Mouse (Mus musculus): ENCODE results near the gene Hspa4.
"Not testable (repeated sequence)": the region's sequence is repeated elsewhere in the genome, so short reads cannot be mapped to it uniquely, and the experiment has no call there.

The Hspa4 gene

DNA sequence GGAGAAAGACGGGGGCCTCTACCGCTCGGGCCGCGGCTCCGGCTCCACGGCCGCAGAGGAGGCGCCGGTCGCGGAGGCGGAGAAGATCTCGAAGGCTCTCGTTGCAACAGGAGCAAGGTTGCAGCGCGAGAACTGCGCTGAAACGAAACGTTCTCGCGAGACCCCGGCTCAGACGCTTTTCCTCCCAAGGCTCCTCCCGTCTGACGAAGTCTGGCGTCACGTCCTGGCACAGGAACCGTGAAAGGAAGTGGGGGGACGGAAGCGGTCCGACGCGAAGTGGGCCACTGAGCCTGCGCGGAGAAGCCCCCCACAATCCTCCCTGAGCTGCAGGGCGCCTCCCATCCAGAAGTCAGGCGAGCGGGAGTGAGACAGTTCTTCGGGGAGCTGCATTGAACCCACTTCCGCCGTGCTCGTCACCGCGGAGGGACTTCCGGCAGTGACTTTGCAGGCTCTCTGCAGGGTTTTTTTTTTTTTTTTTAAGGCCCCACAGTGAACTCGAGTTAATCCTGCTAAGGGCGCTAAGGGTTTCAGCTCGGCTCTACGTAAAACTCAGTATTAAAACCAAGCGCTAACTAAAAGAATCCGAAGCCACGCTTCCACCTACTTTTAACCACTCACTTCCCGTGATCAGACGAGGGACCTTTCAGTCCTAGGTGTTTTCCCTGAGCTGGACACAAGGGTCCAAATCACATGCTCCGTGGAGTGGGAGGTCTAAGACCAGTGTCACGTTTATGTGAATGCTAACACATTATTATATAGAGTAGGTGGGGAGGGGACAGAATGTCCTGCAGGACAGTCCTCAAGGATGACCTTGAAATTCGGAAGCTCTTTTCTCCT, at the start of gene Hspa4:
TSS of gene Hspa4 (minus strand) at position 128 of the 837 bp plus-strand sequence.
- DNase-seq: peak; percentile 100

DNA sequence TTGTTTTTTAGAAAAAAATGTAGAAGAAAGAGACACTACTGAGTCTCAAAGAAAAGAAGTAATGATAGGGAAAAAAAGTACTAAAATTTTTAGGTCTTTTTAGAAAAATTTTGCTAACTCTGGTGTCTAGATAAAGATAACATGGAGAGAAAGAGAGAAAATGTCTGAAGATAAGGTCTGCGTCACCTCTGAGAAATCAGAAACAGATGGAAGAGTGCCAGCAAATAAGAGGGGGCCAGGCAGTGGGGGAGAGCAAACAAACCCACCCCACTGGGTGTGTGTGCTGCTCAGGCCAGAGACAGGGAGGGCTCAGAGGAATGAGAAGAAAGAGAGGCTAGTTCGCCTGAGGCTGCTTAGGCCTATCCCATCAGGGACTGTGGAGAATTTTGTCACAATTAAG, 45.5 kb upstream of the Hspa4 start:
- DNase-seq: no peak

DNA sequence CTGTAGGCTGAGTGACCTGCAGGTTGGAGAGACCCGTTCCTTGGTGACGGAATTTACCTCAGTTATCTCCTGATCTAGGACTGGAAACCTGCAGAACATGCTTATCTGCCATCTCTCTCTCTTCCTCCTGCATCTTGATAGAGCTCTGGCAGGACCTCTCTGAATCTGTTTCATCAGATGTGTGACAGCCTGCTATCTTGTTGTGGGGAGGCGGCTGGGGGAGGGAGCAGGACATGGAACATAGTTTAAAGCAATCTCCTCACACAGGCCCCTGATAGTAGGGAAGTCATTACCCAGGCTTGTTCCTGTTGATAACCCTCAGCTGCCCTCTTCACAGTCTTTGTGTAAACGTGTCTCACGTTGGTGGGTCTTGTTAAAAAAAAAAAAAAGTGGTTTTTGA, 45.1 kb upstream of the Hspa4 start:
- no peak for DNase-seq

DNA sequence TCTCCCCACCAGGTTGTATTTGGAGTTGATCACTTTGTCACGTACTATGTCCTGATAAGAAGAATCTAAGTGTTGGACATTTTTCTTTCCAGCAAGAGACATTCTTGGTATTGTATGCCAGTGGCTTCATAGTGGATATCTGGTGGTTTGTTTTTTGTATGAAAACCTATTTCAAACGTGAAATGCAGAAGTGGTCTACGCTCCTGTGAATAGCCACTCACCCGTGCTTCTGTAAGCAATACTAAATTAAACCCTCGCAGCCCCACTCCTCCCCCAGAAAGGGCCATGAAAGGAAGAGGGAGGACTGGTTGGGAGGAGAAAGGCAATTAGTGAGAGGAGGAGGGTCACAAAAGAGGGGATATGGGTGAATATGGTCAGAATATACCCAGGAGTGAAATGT, 42.5 kb upstream of the Hspa4 start:
- DNase-seq: no peak

DNA sequence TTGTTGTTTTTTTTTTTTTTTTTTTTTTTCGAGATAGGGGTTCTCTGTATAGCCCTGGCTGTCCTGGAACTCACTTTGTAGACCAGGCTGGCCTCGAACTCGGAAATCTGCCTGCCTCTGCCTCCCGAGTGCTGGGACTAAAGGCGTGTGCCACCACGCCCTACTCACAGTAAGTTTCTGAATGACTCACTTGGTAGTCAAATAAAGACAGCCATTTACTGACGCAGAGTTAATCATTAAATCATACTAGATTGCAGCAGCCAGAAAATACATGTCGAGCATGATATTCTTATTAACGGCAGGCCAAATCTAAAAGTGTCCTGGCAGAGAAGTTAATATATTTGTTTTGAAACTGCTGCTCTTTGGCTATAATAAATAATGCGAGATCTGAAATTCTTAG, 40.8 kb upstream of the Hspa4 start:
- not testable (repeated sequence) for DNase-seq

DNA sequence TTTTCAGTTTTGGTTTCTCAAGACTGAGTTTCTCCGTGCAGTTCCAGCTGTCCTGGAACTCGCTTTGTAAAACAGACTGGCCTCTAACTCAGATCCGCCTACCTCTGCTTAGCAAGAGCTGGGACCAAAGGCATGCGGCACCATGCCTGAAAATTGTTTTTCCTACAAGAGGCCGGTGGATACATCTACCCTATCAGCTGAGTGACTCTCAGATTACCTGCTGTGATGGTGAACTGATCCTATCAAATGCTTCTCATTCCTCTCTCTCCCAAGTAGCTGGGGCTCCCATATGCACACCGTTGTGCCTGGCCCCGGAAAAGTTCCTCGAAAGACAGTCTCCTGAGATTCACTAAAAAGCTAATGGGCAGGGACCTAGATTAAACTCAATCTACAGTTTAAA, 37.4 kb upstream of the Hspa4 start:
- DNase-seq: no peak

DNA sequence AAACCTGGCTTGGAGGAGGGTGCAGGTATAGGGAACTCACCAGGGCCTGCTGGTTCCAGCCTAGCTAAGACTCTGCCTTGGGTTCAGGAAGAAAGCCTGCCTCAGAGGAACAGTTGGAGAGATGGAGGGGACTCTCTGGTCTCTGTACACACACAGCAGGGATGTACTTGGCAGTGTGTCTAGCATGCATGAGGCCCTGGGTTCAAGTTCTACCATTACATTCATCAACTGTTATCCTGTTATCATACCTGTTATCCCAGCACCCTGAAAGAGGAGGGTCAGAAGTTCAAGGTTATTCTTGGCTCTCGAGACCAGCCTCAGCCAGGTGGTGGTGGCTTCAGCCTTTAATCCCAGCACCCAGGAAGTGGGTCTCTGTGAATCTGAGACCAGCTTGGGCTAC, 36.7 kb upstream of the Hspa4 start:
- no peak for DNase-seq

DNA sequence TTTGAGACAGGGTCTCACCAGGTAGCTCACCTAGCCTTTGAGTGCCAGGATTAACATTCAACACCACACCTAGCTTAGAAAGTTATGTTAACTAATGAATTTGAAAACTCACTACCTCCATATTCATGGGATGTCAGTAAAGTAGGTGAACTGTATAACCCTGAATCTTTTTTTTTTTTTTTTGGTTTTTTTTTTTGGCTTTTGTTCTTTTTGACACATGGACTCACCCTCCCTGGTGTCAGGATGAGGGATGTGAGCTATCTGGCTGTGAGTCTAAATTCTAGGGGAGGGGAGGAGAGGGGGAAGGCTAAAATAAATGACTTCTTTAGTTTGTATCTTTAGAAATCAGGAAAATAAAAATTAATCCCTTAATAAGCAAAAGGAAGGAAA, 35.9 kb upstream of the Hspa4 start:
- no peak for DNase-seq

DNA sequence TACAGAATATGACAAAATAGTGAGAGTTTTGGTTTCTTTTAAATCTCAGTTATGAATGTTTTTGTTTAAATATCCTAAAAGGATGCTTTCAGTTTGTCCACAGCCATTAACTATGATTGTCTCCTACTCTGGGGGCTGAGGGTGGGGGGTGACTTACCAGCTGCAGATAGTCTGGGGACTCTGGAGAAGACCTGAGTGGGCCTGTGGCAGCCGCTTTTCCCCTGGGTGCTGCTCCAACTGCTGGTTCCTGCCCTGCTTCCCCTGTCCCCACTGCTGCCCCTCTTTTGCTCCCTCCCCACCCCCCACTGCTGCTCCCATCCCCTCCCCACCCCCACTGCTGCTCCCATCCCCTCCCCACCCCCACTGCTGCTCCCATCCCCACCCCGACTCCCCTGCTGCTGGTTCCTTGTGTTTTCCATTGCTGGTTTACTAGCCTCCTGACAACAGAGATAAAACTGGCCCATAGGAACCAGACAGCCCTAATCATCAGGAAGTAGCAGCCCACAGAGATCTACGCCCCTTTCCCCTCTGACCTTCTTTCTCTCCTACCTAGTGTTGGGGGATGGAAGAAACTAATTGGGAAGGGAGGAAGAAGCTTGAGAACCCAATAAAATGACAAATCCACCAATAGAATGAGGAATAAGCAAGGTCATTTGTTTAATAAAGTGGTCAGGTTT, 35.4 kb upstream of the Hspa4 start:
- DNase-seq: no peak

DNA sequence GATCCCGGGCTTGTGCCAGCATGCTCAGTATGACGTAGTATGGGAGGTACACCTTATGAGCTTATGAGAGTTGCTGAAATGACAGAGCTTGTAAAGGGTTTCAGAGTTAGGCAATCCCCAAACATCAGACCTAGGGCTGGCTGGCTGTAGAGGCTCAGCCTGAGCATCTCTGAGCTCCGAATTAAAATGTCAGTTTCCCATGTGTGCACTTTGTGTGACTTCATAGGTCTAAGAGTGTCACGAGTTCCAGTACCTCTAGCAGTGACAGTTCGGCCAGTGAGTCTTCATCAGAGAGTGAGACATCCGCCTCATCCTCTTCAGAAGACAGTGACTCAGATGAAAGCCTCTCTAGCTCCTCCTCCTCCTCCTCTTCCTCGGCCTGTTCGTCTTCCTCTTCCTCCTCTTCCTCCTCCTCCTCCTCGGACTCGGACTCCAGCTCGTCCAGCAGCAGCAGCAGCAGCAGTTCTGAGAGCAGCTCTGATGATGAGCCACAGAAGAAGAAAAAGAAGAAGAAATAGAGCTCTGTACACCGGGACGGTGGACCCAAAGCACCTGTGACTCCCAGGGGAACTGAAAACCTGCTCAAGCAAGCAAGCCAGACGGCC, 31.9 kb upstream of the Hspa4 start:
- DNase-seq: no peak

DNA sequence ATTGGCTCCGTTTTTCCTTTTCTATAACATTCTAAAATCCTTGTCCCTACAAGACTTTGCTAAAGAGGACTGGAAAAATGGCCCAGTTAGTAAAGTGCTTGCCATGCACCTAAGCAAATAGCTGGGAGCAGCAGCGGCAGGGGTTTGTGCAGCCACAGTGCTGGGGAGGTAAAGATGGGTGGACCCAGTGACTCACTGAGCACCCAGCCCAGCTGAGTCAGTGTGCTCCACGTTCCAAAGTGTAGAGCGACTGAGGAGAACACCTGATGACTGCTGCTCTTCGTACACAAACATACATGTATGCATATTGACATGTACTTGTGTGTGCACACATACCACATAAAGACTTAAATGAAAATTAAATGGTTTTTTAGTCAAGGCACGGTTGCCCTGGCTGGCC, 30.9 kb upstream of the Hspa4 start:
- DNase-seq: no peak

DNA sequence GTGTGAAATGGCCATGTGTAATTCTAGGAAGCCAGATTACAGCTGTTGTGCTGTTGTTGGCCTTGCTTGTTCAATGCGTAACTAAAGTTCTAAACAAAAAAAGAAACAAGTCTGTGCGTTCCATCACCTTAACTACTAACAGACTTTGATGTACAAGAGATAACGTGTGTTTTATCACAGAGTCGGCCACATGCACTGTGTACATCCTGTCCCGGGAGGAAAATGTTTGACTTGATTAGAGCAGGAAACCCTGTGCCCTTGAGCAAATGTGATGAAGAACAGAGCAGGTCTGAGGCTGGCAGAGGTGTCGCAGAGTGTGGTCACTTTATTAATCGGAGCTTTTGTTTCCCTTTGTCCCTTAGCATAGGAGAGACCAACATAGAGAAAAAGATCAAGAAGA, 30.1 kb upstream of the Hspa4 start:
- DNase-seq: no peak

DNA sequence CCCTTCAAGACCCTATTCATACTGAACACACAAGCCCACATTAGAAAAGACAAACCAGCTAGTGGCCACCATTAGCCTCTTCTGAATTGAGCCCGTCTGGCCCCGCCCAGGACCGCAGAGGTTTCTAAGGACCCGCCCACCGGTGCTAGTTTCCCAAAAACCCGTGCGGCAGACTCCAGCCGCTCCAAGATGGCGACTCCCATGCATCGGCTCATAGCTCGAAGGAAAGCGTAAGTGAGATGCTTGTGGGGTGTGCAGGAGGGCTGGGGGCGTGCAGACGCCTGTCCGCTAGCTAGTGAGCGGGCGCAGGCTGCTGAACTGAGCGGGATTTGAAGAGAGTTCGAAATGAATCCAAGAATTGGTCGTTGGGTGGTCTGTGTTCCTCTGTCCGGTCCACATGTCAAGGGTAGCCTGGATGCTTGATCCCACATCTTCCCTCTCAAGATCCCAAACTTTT, 24.3 kb upstream of the Hspa4 start, which contains the start of gene Zcchc10:
TSS of gene Zcchc10 (plus strand) at position 168 of the 457 bp plus-strand sequence.
- DNase-seq: peak; percentile 89

DNA sequence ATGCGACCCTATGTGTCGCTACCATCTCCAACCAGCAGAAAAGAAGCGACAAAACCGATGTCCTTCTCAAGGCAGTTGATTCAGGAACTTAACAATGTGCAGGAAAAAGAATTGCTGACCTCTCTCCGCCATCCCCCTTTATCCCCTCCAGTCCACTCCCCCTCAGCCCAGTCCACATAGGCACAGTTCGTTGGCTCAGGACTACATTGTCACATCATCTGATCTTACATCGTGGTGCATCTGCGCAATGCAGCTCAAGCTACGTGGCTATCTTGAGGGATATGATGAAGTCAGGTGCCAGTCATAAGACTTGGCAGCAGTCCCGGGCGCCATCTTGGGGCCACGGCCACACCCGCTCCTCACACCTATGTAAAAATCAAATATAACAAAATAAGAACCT, 19.6 kb upstream of the Hspa4 start:
- DNase-seq: not testable (repeated sequence)

DNA sequence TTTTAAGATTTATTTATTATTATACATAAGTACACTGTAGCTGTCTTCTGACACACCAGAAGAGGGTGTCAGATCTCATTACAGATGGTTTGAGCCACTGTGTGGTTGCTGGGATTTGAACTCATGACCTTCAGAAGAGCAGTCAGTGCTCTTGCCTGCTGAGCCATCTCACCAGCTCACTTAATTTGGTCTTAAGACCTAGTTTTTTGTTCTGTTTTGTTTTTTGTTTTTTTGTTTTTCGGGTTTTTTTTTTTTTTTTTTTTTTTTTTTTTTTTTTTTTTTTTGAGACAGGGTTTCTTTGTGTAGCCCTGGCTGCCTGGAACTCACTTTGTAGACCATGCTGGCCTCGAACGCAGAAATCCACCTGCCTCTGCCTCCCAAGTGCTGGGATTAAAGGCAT, 18.3 kb upstream of the Hspa4 start:
- DNase-seq: not testable (repeated sequence)

DNA sequence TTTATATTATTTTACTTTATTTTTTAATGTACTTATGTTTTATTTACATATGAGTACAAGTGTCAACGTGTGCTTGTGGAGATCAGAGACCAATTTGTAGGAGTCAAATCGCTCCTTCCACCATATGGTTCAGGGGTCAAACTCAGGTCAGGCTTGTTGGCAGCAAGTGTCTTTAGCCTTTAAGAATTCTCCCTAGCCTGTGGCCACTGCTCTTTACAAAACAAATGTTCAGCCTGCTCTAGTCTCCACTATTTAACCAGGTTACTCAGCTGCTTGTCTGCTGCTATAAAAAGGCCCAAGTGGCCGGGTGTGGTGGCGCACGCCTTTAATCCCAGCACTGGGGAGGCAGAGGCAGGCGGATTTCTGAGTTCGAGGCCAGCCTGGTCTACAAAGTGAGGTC, 17.8 kb upstream of the Hspa4 start:
- DNase-seq: no peak

DNA sequence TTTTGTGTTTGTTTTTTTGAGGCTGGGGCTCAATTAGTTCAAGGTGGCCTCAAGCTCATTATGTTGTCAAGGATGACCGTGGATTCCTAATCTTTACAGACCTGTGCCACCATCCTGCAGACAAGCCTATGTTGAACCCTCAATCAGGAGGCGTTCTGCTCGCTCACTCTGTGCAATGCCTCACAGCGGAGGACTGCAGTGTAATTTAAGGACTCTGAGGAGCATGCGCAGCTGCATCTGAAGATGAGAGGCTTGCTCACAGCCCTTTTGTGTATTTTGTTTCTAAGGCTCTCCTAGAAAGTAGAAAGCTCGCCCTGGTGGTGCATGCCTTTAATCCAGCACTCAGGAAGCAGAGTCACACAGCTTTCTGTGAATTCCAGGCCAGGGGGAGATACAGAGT, 16.7 kb upstream of the Hspa4 start:
- DNase-seq: peak; percentile 25

DNA sequence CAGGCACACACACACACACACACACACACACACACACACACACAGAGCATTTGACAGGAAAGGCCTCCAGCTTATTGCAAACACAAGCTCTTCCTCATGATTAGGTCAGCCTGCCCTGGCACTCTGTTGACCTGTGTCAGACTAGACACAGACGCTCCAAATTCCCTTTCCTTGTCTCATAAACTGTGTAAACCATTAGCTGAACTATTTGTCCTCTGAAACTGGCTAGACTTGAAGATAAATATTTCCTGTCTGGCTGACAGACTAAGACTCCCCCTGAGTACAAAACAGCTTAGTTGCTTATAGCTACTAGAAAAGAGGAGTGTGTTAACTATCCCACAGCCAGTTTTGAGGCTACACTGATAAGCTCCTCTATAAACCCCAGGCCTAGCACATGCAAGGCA, 14.5 kb upstream of the Hspa4 start:
- peak; percentile 64 for DNase-seq

DNA sequence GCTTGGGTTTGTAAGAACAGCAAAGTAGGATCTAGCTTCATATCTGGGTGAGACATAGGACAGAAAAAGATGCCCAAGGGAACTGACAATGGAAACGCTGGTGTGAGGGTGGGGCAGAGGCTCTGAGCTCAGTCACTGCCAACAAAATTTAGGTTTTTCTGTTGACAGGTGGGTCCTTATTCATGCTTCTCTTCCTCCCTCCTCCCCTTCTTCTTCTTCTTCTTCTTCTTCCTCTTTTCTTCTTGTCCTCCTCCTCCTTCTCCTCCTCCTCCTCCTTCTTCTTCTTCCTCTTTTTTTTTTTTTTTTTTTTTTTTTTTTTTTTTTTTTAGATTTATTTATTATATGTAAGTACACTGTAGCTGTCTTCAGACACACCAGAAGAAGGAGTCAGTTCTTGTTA, 12.6 kb upstream of the Hspa4 start:
- DNase-seq: not testable (repeated sequence)

DNA sequence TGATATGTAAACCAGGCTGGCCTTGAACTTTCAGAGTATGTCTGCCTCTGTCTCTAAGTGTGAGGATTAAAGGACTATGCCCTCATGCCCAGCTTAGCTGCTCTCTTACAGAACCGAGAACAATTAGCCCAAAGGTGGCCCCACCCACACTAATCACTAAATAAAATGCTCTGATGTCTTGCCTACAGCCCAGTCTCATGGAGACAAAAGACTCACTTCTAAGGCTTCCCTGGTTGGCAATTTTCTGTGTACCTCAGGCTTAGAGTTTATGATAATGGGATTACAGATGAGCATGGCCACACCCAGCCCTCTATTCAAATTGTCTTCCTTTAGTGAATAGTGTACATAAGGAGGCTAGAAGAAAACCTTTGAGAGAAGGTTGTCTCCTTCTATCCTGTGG, 11.1 kb upstream of the Hspa4 start:
- DNase-seq: no peak

DNA sequence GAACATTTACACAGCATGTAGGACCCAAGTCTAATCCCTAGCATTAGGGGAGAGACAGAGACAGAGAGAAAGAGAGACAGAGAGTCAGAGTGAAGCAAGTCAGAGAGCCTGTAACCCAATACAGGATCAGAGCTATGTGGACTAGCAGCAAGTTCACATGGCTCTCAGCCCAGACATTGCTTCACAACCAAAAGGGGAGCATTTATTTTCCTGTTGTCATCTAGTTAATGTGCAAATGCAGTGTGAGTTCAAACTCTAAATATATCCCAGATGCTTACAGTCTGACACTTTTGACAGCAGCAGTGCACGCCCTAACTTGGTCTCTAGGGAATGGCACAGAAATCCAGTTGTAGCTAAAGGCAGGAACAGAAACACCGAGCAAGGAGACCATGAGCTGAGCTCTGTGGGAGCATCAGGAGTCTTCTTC, 8.6 kb upstream of the Hspa4 start:
- DNase-seq: peak; percentile 77

DNA sequence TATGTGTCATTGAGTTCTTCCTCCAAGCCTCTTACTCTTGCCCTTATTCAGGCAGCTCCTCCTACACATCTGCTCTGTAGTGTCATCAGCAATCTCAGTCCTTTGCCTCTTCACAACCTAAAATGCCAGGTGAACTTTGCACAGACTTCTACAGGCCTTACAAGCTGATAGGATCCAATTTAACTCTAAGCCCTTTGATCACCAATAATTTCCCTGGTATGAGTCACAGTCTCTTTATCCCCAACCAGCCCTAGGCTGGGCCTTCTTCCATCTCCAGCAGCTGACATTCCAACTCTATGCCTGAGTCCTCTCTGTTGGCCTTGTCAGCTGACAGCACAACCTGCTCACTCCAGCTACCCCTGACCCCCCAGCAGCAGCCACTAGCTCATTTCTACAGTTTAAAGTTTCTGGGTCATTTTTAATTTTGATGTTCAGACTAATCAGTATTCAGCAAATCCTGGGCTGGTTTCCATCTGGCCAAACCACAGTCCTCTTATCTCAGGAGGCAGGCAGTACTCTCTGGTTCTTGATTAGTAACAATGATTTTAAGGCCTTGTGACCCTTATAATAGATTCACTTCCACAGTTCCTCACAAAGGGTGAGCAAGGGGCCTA, 8.1 kb upstream of the Hspa4 start:
- peak; percentile 43 for DNase-seq

DNA sequence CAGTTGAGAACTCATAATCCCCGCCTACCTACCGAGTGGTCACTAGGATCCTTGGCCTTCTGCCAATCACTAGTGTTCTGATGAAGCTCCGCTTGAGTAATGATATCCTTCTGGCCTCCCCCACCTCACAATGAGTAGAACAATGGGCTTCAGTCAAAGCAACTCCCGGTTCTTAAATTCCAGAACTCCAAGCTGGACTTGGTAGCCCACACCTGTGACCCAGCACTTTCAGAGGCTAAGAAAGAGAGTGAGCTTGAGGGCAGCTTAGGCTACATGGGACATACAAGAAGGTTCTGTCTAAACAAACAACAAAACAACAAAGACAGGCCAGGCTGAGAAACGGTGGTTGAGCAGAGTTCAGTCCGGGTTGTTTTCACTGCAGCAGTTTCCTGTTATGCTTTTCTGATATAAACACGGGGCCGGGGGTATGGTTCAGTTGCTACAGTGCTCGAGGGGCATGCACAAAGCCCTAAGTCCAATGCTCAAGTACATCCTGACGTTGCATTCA, 7.4 kb upstream of the Hspa4 start:
- peak; percentile 64 for DNase-seq
